Mouse (Mus musculus) retina, postnatal 1 day (tissue): Measurements from ENCODE around the gene Cox7a1.
"Not testable (repeated sequence)": the region's sequence is repeated elsewhere in the genome, so short reads cannot be mapped to it uniquely, and the experiment has no call there.

Experiments used
- DNase-seq: peaks from one replicate; pipeline ENCODE4 v3.0.0-alpha.2; 2012

The Cox7a1 gene

DNA sequence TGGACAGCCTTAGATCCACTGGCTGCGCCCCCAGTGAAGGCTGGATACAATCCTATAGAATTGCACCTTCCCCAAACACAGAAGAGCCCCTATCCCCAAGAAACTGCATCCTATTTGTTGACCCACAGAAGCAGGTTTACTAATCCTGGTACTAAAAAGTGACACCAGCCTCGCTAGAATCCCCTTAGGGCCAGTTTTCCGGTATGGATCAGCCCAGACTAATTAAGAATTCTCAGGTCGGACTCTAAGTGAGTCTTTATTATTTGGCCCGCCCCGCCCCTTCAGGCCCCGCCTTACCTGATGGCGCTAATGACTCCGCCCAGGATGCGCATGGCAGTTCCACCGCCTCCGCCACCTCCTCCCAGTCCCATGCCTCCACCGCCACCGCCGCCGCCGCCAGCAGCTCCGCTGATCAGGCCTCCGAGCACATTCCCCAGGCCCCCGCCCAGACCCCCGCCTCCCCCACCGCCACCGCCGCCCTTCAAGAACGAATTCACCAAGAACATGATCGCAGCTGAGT, 9.7 kb downstream of the Cox7a1 start:
- peak; percentile 78 for DNase-seq

DNA sequence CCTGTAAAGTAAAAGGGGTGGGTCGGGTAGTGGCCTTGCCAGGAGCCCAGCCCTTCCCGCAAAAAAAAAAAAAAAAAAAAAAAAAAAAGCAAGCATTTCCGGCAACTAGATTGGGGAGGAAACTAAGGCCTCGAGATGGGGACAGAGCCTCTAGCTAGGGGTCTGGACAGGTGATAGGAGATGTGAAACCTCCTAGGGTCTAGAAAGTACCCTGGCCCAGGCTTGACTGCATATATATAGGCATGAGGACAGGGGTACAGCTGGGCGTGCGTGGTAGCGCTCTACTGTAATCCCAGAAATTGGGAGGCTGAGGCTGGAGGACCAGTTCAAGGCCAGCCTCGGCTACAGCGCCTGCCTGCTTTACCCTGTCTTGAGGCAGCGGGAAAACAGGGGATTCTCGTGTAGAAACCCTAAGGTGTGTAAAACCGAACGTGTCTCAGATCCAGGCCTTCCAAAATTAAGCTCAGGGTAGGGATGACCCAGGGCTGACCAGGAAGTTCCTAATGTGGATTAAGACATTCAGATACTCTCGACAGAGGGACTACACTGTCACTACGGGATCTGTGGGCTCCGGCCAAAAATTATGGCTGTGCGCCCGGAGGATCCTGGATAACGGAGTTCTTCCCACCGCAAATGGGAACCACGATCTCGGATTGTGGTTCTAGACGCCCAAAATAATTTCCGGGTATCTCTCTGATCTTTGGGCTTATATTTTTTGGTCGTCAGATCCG, 10.3 kb downstream of the Cox7a1 start:
- DNase-seq: no peak

DNA sequence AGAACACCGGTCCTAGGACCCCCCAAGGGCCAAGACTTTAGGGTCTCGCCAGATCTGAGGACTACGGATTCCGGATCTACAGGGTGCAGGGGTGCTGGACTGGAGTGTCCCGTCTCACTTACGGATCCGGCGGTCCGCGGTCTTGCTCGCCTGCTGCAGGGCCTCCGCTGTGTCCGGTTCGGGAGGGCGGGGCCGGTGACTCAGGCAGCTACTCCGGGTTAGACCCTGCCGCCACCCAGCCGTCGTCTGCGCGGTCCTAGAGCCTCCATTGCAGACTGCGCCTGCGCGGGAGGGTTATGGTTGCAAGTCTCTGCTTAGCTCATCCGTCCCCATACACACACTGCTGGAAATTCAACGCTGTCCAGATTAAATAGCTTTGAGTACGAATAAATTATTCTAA, 10.9 kb downstream of the Cox7a1 start:
- peak; percentile 96 for DNase-seq

DNA sequence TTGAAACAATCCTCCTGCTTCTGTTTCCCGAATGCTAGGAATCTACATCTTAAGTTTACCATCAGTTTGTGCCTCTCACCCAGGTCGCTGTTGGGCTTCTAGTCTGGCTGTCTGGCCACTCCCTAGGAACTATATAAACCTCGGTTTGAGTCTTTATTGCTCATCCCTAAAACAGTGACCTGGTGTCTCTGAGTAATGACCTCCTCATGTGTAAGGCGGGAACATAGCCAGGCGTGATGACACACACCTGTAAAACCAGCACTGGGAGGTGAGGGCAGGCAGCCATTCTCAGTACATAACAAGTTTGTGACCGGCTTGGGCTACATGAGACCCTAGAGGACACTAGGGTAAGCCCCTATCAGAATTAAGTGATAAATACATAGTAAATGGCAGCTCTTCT, 11.5 kb downstream of the Cox7a1 start:
- DNase-seq: no peak

DNA sequence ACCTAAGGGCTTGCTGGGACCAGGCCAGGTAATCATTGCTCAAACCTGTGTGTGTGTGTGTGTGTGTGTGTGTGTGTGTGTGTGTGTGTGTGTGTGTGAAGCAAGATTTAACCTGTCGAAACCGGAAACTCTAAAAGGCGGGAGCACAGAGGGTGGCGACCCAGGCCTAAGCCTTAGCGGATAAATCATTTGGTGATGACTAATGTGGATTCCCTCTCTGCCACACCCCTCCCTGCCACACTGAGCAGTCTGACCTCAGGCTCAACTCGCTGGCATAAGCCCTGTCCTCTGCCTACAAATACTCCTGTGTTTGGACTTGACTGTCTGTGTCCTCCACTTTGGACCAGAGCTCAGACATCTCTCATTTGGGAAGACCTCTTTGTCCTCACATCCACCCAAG, 12.2 kb downstream of the Cox7a1 start:
- no peak for DNase-seq

DNA sequence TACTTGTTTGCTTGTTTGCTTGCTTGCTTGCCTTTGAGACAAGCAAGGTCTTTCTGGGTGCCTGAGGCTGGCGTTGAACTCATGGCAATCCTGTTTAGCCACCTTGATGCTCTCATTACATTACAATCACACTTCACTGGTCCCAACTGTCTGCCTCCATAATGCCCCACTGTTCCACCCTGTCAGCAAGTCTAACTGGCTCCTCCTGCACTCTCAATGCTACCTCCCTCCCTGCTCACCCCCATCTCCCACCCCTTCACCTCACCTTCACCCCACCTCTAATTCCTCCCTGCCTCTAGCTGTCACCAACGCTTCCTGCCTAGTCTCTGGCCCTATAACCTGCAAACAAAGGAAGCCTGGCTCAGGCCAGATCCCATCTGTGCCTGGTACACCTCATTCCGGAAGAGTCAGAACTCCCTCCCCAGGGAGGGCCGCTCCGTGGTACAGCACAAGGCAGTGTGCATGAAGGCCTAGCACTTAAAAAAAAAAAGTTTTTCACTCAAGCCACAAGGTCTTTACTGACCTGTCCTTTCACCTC, 13.7 kb downstream of the Cox7a1 start:
- DNase-seq: no peak

DNA sequence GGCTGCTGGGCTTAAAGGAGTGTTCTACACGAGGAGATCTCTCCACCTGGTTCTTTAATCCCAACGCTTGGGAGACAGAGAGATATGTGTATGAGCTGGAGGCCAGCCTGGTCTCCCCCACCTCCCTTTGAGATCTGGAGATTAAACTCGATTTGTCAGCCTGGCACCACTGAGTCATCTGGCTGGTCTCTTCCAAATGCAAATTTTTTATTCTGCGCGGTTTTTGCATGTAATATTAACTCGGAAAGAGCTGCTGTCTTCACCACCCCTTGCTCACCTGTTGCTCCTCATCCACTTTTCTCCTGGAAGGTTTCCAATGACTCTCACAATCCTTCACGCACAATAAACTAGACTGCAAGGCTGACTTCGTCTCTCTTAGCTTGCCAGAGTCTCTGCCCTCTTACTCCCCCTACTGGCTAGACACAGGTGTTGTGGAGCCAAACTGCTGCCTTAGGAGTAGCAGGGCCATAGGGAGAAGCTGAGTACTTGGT, 14.6 kb downstream of the Cox7a1 start, which contains the start of gene Capns1:
Capns1 (minus strand) TSS at position 331 of the 491 bp plus-strand sequence.
- peak; percentile 91 for DNase-seq

DNA sequence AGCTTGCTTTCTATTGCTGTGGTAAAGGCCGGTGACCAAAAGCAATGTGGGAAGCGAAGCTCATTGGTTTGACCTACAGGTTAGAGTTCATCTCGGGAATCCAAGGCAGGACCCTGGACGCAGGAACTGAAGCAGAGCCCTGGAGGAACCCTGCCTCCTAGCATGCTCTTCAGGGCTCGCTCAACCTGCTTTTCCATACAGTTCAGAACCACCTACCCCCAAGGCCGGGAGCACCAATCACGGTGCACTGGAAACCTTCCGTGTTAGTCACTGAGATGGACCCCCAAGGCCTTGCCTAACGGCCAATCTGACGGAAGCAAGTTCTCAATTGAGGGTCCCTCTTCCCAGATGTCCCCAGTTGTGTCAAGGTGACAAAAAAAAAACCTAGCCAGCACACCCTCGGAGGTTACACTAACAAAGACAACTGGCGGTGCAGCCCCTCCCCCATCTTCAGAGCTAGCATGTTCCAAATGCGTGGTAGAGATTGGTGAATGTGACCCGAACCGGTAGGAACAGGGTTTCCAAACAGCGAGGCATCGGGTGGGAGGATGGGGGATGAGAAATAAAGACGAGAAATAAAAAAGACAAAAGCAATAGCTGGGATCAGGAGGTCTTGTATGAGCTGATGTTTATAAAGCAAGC, 15.7 kb downstream of the Cox7a1 start:
- DNase-seq: no peak

DNA sequence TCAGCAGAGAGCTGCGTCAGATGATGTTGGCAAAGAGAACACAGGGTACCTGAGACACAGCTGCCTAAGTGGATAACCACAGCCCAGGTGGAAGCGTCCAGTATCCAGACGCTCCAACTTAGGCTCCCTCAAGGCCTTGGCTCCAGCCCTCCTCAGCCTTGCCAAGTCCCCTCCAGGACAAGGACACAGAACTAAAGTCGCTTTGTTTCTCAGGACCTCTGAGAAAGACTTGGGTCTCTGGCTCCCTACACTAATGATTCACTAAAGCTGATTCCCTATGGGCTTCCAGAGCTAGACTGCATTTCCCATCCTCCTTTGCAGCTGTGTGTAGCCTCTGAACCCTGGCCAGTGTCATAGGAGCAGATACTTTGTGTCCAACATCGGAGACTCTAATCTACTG, 16.3 kb downstream of the Cox7a1 start:
- no peak for DNase-seq

DNA sequence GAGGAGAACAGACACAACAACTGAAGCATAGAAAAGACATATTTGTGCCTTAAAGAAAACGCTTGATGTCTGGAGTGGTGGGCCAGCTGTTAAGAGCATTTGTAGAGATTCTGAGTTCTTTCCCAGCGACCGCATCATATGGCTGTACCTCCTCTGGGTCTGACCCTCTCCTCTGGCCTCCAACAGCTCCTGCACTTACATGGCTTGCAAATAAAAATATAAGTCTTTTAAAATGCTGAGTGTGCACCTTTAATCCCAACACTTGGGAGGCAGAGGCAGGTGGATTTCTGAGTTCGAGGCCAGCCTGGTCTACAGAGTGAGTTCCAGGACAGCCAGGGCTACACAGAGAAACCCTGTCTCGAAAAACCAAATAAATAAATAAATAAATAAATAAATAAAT, 16.7 kb downstream of the Cox7a1 start:
- DNase-seq: not testable (repeated sequence)

DNA sequence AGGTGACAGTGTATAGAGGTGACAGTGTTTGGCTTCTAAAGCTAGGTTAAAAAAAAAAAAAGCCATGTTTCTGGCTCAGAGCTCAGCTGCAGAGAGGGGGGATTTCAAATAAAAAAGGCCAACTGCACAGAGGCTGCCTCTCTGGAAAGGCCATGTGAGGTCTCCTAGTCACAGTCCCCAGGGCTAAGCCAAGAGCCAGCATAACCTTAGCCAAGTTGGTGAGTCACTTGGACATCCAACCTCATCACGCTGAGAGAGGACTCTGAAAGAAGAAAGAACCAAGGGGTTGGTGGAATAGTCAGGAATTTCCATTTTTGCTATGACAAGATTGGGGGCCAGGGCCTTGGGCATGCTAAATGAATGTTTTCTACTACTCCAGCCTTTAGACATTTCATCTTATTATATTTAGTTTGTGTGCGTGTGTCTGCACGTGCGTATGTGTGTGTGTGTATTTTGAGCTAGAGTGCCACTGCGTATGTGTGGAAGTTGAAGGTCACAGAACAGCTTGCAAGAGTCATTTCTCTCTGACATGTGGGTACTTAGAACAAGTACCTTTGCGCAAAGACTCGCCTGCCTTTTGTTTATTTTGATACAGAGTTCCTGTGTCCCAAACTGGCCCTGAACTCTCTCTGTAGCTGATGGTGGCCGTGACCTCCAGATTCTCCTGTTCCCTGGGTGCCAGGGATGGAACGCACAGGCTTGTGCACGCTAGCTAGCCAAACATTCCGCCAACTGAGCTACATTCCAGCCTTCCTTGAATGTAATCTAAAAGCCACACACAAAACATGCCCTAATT, 19.1 kb downstream of the Cox7a1 start:
- no peak for DNase-seq

DNA sequence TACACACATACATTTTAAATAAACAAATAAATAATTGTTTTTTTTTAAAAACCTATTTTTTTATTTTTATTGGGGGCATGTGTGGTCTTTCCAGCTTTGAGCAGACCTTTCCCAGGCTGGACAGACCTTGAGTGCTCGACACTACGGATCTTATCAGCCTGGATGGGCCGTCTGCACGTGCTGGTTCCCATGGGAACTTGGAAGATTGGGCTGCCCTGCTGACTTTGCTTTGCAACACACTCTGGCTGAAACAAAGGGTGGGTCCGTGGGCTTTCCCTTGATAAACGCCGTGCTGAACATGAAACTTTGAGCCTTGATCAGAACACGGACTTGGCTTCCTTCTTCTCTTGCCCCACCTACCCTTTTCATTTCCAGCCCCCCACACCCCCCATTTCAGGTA, 20.4 kb downstream of the Cox7a1 start:
- no peak for DNase-seq

DNA sequence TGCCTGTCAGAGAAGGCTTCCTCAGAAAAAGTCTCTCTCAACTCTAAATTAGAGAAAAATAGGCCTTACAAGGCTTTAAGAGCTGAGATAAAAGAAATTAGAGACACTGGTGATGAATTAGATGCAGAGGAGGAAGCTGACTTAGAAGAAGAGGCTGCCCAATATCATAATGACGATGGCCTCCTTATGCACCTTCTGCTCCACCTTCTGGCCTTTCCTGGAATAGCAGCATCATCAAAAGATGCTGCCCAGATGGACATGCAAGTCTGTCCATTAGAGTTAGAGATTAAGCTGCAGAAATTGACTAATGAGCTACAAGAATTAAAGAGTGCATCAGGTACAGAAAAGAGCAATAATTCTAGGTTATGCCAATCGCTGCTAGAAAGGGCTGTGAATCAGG, 21.4 kb downstream of the Cox7a1 start:
- peak; percentile 85 for DNase-seq

DNA sequence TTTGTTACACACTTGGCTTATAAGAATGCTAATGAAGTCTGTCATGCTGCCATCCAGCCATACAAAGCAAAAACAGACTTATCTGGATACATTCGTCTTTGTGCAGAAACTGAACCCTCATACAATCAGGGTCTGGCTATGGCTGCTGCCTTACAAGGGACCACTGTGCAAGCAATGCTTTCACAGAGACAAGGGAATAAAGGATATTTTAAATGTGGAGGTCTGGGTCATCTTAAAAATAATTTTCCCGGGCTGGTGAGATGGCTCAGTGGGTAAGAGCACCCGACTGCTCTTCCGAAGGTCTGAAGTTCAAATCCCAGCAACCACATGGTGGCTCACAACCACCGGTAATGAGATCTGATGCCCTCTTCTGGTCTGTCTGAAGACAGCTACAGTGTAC, 22.4 kb downstream of the Cox7a1 start:
- DNase-seq: not testable (repeated sequence)

DNA sequence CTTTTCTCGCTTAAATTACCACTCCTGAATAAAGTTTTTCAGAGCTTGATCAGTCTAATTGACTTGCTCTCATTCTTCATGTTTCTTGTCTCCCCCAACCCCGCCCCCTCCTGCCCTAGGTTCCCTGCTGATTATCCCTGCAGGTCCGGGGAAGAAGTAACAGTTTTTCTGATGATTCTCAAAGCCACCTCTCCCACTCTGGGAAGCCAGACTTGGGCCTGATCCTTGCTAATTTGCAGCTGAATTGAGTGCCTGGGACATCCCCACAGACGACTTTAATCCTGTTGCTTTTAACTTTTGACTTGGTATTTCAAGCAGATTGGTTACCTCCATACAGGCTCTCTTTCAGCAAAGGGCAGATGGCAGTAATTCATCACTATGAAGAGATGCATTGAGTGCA, 27.1 kb downstream of the Cox7a1 start:
- no peak for DNase-seq

DNA sequence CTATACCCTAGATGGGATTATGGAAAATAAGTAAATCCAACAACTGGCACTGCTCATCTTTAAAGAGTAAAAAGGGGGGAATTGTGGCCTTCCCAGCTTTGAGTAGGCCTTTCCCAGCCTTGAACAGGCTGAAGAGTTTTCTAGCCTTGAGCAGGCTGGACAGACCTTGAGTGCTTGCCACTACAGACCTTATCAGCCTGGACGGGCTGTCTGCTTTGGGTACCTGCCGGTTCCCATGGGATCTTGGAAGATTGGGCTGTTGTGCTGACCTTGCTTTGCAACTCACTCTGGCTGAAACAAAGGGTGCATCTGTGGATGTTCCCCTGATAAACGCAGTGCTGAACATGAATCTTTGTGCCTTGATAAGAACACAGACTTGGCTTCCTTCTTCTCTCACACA, 29.9 kb downstream of the Cox7a1 start:
- DNase-seq: no peak

DNA sequence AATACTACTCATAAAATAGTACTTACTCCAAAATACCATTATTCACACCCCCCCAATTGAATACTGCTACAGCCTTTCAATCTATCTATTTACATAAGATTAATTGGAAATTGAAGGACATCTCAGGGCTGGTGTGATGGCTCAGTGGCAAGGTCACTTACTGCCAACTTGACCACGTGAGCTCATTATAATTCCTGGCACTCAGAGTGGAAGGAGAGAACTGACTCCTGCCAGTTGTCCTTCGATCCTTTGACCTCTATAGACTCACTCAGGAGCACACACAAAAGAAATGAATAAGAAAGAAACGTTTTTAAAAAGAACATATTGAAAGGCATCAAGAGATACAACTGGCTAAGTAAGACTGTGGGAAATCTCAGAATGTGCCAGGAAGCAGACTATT, 31.9 kb downstream of the Cox7a1 start:
- DNase-seq: no peak

DNA sequence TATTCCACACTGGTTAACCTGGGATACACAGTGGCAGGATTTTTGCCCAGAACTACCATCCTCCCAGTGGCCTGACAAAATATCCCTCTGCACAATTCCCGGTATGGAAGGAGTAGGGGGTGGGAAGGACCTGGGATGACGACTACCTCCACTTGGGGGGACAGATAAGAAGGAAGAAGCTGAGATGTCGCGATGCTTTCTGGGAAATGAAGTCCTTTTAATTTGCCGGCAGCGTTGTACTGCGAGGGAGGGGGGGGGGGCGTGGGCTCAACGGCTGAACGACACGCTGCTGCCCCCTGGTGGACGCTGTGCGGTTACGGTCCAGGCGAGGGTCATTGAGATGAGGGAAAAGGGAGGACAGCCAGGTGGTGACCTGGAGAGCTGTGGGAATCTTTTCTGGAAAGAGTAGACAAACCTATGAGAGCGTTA, 32.8 kb downstream of the Cox7a1 start:
- peak; percentile 94 for DNase-seq

DNA sequence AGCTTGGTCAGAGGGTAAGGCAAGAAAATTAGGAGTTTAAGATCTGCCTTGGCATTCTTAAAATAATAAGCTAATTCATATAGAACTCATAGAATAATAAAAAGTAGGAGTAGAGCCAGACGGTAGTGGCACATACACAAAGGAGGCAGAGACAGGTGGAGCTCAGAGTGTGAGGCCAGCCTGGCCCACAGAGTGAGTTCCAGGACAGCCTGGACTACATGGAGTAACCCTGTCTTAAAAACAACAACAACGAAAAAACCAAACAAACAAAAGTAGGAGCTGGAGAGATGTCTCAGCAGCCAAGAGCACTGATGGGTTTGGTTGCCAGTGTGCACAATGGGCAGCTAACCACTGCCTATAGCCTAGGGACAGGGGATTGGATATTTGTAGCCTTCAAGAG, 33.3 kb downstream of the Cox7a1 start:
- DNase-seq: no peak

DNA sequence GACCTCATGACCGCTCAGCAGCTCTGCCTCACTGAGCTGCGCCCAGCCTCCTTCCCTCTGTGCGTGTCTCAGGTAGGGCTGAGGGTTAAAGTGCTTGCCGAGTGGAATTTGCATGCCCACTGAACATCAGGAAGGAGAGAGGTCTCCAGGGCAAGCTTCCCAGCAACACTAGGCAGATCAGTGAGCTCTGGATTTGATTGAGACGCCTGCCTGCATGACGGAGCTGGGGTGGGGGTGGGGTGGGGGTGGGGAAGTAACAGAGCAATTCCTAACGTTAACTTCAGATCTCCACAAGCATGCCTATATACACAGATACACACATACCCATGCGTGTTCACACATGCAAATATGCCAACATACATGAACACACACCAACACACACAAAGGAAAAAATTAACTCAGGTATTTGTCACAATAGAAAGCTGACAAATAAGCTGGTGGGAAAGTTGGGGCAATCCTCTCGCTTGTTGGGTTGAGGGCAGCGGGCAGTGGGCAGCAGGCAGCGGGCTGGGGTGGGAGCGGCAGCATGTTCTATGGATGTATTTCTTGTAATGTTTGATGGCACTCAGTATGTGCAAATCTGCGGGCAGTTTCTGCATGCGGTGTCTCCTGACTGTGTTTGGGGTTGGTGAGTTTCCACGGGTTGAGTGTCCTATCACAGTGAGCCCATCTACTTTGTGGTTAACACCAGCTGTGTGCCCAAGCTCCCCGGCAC, 35.5 kb downstream of the Cox7a1 start:
- DNase-seq: peak; percentile 89

DNA sequence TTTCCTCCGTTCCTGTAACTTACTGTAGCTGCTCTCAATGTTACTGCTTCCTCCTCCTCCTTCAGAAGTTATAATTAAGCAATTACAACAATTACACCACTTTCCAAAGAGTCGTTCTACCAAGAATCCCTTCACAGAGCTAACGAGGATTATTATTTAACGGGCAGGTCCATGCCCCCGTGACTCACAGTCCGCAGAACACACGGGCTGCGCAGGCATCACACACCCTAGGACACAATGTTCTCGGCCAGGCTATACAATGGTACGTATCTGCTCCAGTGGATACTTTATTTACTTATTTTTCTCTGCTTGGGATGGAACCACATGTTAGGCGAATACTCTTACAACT, 36.0 kb downstream of the Cox7a1 start:
- no peak for DNase-seq

DNA sequence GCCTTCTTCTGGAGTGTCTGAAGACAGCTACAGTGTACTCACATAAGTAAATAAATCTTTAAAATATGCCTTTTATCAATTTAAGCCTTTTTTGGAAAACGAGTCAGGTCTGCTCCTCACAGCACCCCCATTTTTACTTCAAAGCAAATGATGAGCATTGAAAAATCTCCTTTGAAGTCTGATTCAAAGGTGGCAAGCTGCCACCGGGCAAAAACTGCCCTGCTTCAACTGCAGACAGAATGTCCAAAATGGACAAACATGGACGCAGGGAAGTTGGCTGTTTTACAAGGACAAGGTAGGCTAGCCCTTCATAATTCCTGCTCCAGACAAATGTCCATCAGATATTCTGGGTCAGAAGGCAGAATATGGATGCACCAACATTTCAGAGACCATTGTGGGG, 37.5 kb downstream of the Cox7a1 start:
- no peak for DNase-seq

DNA sequence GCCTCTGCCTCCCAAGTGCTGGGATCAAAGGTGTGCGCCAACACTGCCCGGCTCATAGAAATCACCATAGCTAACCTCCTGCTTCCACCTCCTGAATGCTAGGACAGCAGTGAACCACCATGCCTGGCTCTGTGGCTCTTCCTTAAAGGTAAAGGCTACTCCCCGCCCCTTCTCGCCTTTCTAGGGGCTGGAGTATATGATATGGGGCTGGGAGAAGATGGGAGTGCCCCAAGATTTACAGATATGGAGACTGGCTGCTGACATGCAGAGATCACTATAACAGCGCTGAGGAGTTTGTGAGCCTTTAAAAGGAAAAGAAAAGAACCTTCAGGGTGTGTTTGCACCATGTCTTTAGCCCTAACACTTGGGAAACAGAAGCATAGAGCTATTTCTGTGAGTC, 38.3 kb downstream of the Cox7a1 start:
- DNase-seq: no peak
